Mouse (Mus musculus) hindbrain, embryonic 13.5 days (tissue): ENCODE results near the gene Coro6. TPM values are rescaled to one million over a fixed set of nuclear protein-coding genes. Genes with fewer than 3 reads are reported as not detected.
A peak's percentile ranks its signal among the peaks of the same experiment; 100 is the strongest.

ENCODE experiments used
- ATAC-seq: fragments of 200-750 bp; cut with Nextera tagmentation; 2 replicates; pipeline ENCODE4 v1.8.0; 2017; ENCODE audit warnings: moderate TSS enrichment; ENCODE audit not compliant: low FRiP score
- H3K27ac ChIP-seq: fragments of 300-500 bp; sonication (generic); 2 replicates; pipeline ENCODE4 v1.5.1; 2015; ENCODE audit warnings: inconsistent platforms, mild to moderate bottlenecking, moderate library complexity
- H3K27me3 ChIP-seq: fragments of 300-500 bp; sonication (generic); 2 replicates; pipeline ENCODE4 v1.6.1; 2015; ENCODE audit warnings: mild to moderate bottlenecking, inconsistent platforms
- H3K36me3 ChIP-seq: fragments of 300-500 bp; sonication (generic); 2 replicates; pipeline ENCODE4 v1.6.1; 2015; ENCODE audit warnings: mild to moderate bottlenecking, inconsistent platforms
- H3K4me1 ChIP-seq: fragments of 300-500 bp; sonication (generic); replicated peaks from 2 replicates; pipeline ENCODE4 v1.6.1; 2015; ENCODE audit warnings: inconsistent platforms
- H3K4me2 ChIP-seq: fragments of 300-500 bp; sonication (generic); 2 replicates; pipeline ENCODE4 v1.6.1; 2015; ENCODE audit warnings: inconsistent platforms, mild to moderate bottlenecking, moderate library complexity
- H3K4me3 ChIP-seq: fragments of 300-500 bp; sonication (generic); 2 replicates; pipeline ENCODE4 v1.5.1; 2015; ENCODE audit warnings: mild to moderate bottlenecking, inconsistent platforms
- H3K9ac ChIP-seq: fragments of 300-500 bp; sonication (generic); 2 replicates; pipeline ENCODE4 v1.6.1; 2015; ENCODE audit warnings: mild to moderate bottlenecking, inconsistent platforms
- H3K9me3 ChIP-seq: fragments of 300-500 bp; sonication (generic); 2 replicates; pipeline ENCODE4 v1.6.1; 2016; ENCODE audit warnings: inconsistent platforms
- WGBS: fragments of 180-500 bp; shearing (Covaris S2); methylation state at CpG from one replicate; pipeline ENCODE4 v1.1.7; 2015; 5-methylcytosine and 5-hydroxymethylcytosine counted together
- polyA plus RNA-seq: library from polyadenylated mRNA; unstranded; fragments of >200 nt; fragmentation: Nextera tagmentation; extraction: Ambion mirVana; gene quantifications from 2 replicates; pipeline ENCODE4 v1.2.1, GENCODE M21; 2015

Gene Coro6
- 0.12 and 0.19 TPM in 2 replicates for polyA plus RNA-seq

GRCm38 (mm10) chr11:77462283-77463100 lies at the start of gene Coro6:
TSS of gene Coro6 (plus strand) at chr11:77462411.
- Histone ChIP-seq H3K27me3 (peaks cover 78% of the 10 kb centered on the region), H3K4me3 (peak within 1 kb of the TSS; percentile 58), H3K4me2 (peak within 1 kb of the TSS; percentile 99), H3K4me1 (peaks cover 21% of the 10 kb centered on the region), H3K9me3 (no peaks in the 10 kb centered on the region), H3K9ac (peak within 1 kb of the TSS; percentile 77), H3K36me3 (peaks cover 4% of the 10 kb centered on the region; the same call in 1 of the 2 replicates), H3K27ac (no peak within 1 kb of the TSS)
- peak; percentile 35; the same call in 1 of the 2 replicates for ATAC-seq
- WGBS = 0% methylated on average over 64 of the region's 73 CpGs

GRCm38 (mm10) chr11:77414141-77414839 lies 47.9 kb upstream of the Coro6 start:
- Histone ChIP-seq H3K36me3 (peaks cover 1% of the 10 kb centered on the region; the same call in 1 of the 2 replicates), H3K4me1 (0 out of 2 replicates have a peak, but pooled peaks cover 3% of the 10 kb centered on the region), H3K4me3 (no peak overlapping the region), H3K27me3 (no peaks in the 10 kb centered on the region), H3K9me3 (no peaks in the 10 kb centered on the region), H3K4me2 (no peak overlapping the region), H3K27ac (no peak overlapping the region), H3K9ac (no peak overlapping the region)
- WGBS = 87% methylated on average over 2 of the region's 2 CpGs
- ATAC-seq = no peak

GRCm38 (mm10) chr11:77416212-77417000 lies 45.8 kb upstream of the Coro6 start:
- H3K9ac ChIP-seq = no peak overlapping the region
- no peak for ATAC-seq
- no peak overlapping the region for H3K27ac ChIP-seq
- H3K4me3 ChIP-seq = no peak overlapping the region
- H3K4me2 ChIP-seq = no peak overlapping the region
- no peaks in the 10 kb centered on the region for H3K9me3 ChIP-seq
- WGBS = 74% methylated on average over 4 of the region's 4 CpGs
- 0 out of 2 replicates have a peak, but pooled peaks cover 3% of the 10 kb centered on the region for H3K4me1 ChIP-seq
- H3K36me3 ChIP-seq = peaks cover 4% of the 10 kb centered on the region; the same call in 1 of the 2 replicates
- H3K27me3 ChIP-seq = no peaks in the 10 kb centered on the region

GRCm38 (mm10) chr11:77418021-77418420 lies 44.2 kb upstream of the Coro6 start:
- H3K27me3 ChIP-seq = no peaks in the 10 kb centered on the region
- H3K4me1 ChIP-seq = 0 out of 2 replicates have a peak, but pooled peaks cover 3% of the 10 kb centered on the region
- H3K4me3 ChIP-seq = no peak overlapping the region
- H3K9me3 ChIP-seq = no peaks in the 10 kb centered on the region
- no peak overlapping the region for H3K27ac ChIP-seq
- peaks cover 14% of the 10 kb centered on the region; the same call in 1 of the 2 replicates for H3K36me3 ChIP-seq
- H3K9ac ChIP-seq = no peak overlapping the region
- ATAC-seq = no peak
- no peak overlapping the region for H3K4me2 ChIP-seq
- WGBS = 94% methylated on average over 4 of the region's 4 CpGs

- H3K9me3 ChIP-seq = no peaks in the 10 kb centered on the region
- H3K4me2 ChIP-seq = no peak overlapping the region
- 90% methylated on average over 4 of the region's 4 CpGs for WGBS
- ATAC-seq = no peak
- no peaks in the 10 kb centered on the region for H3K27me3 ChIP-seq
- H3K36me3 ChIP-seq = peaks cover 38% of the 10 kb centered on the region
- H3K4me1 ChIP-seq = no peaks in the 10 kb centered on the region
- no peak overlapping the region for H3K27ac ChIP-seq
- H3K4me3 ChIP-seq = no peak overlapping the region
- H3K9ac ChIP-seq = no peak overlapping the region
Observed at GRCm38 (mm10) chr11:77423175-77423859, 38.9 kb upstream of the Coro6 start.

GRCm38 (mm10) chr11:77428446-77428845 lies 33.8 kb upstream of the Coro6 start:
- 93% methylated on average over 1 of the region's 1 CpGs for WGBS

GRCm38 (mm10) chr11:77437026-77437425 lies 25.2 kb upstream of the Coro6 start:
- no peak overlapping the region for H3K4me2 ChIP-seq
- H3K36me3 ChIP-seq = peaks cover 44% of the 10 kb centered on the region
- ATAC-seq = no peak
- no peaks in the 10 kb centered on the region for H3K27me3 ChIP-seq
- H3K9ac ChIP-seq = no peak overlapping the region
- 89% methylated on average over 2 of the region's 2 CpGs for WGBS
- no peaks in the 10 kb centered on the region for H3K4me1 ChIP-seq
- no peak overlapping the region for H3K4me3 ChIP-seq
- no peaks in the 10 kb centered on the region for H3K9me3 ChIP-seq
- H3K27ac ChIP-seq = no peak overlapping the region

More at GRCm38 (mm10) chr11:77428446-77428845, 33.8 kb upstream of the Coro6 start:
- Histone ChIP-seq H3K27me3 (no peaks in the 10 kb centered on the region), H3K4me2 (no peak overlapping the region), H3K36me3 (peaks cover 38% of the 10 kb centered on the region), H3K9ac (no peak overlapping the region), H3K9me3 (no peaks in the 10 kb centered on the region), H3K4me1 (no peaks in the 10 kb centered on the region), H3K27ac (no peak overlapping the region), H3K4me3 (no peak overlapping the region)
- no peak for ATAC-seq

GRCm38 (mm10) chr11:77440081-77440480 lies 22.1 kb upstream of the Coro6 start:
- WGBS = 92% methylated on average over 9 of the region's 9 CpGs
- ATAC-seq = no peak
- H3K9ac ChIP-seq = no peak overlapping the region
- H3K27ac ChIP-seq = no peak overlapping the region
- no peaks in the 10 kb centered on the region for H3K9me3 ChIP-seq
- no peak overlapping the region for H3K4me3 ChIP-seq
- no peaks in the 10 kb centered on the region for H3K27me3 ChIP-seq
- peaks cover 57% of the 10 kb centered on the region for H3K36me3 ChIP-seq
- no peaks in the 10 kb centered on the region for H3K4me1 ChIP-seq
- H3K4me2 ChIP-seq = no peak overlapping the region

GRCm38 (mm10) chr11:77441020-77441419 lies 21.2 kb upstream of the Coro6 start:
- Histone ChIP-seq H3K27ac (no peak overlapping the region), H3K36me3 (peaks cover 57% of the 10 kb centered on the region), H3K4me2 (no peak overlapping the region), H3K4me3 (no peak overlapping the region), H3K4me1 (no peaks in the 10 kb centered on the region), H3K9ac (no peak overlapping the region), H3K9me3 (no peaks in the 10 kb centered on the region), H3K27me3 (no peaks in the 10 kb centered on the region)
- 90% methylated on average over 8 of the region's 8 CpGs for WGBS
- no peak for ATAC-seq

GRCm38 (mm10) chr11:77442186-77443170 lies 19.7 kb upstream of the Coro6 start:
- Histone ChIP-seq H3K27ac (no peak overlapping the region), H3K27me3 (no peaks in the 10 kb centered on the region), H3K9ac (no peak overlapping the region), H3K36me3 (peaks cover 56% of the 10 kb centered on the region), H3K4me3 (no peak overlapping the region), H3K9me3 (no peaks in the 10 kb centered on the region), H3K4me2 (no peak overlapping the region), H3K4me1 (no peaks in the 10 kb centered on the region)
- 86% methylated on average over 7 of the region's 7 CpGs for WGBS
- no peak for ATAC-seq

- Histone ChIP-seq H3K9ac (no peak overlapping the region), H3K4me3 (no peak overlapping the region), H3K4me2 (no peak overlapping the region), H3K27me3 (no peaks in the 10 kb centered on the region), H3K4me1 (no peaks in the 10 kb centered on the region), H3K9me3 (no peaks in the 10 kb centered on the region), H3K27ac (no peak overlapping the region), H3K36me3 (peaks cover 45% of the 10 kb centered on the region)
- WGBS = 81% methylated on average over 2 of the region's 2 CpGs
- no peak for ATAC-seq
Observed at GRCm38 (mm10) chr11:77444939-77445338, 17.3 kb upstream of the Coro6 start.
